Mouse (Mus musculus): Measurements from ENCODE around the gene Vangl2. TPM values are rescaled to one million over a fixed set of nuclear protein-coding genes. Genes with fewer than 3 reads are reported as not detected.

Gene Vangl2
- polyA plus RNA-seq, 1 experiment from 2014 or later, result 52.2 TPM

DNA sequence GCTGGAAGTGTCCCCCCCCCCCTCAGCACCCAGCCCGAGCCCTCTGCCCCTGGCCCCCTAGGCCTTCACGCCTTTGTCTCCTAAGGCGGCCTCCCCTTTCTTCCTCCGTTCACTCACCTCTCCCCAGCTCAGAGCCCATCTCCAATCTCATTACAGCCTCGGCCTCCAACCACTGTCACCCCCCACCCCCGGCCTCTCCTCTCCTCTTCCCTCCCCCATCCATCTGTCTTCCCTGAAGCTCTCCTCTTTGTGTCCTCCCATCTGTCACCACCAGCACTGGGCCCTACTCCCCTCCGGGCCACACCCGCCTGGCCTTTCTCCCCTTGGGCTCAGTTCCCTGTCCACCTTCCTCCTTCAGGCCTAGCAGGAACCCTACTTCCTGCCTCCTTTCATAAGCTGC is 33.0 kb upstream of the Vangl2 start:
- Histone ChIP-seq H3K4me3 (ENCODE audit: low read depth, low read length) (no peak overlapping the region), H3K4me1 (ENCODE audit: control insufficient read depth, insufficient read depth, low read length) (peaks cover 10% of the 10 kb centered on the region; the same call in 1 of the 2 replicates), H3K9ac (replicated peaks; ENCODE audit: low read depth, low read length) (no peak overlapping the region), H3K36me3 (ENCODE audit: control insufficient read depth, insufficient read depth, low read length) (peaks cover 16% of the 10 kb centered on the region), H3K4me2 (ENCODE audit: low read depth, low read length) (no peak overlapping the region), H3K9me3 (ENCODE audit: control insufficient read depth, low read length) (no peaks in the 10 kb centered on the region), H3K27ac (ENCODE audit: low read depth, low read length) (peak overlapping the region; percentile 60), H3K27me3 (ENCODE audit: control insufficient read depth, insufficient read depth, low read length) (no peaks in the 10 kb centered on the region)
- ATAC-seq (ENCODE audit: low read depth), result peak; percentile 3; the same call in 1 of the 2 replicates
- WGBS, result 5% methylated on average over 8 of the region's 8 CpGs

DNA sequence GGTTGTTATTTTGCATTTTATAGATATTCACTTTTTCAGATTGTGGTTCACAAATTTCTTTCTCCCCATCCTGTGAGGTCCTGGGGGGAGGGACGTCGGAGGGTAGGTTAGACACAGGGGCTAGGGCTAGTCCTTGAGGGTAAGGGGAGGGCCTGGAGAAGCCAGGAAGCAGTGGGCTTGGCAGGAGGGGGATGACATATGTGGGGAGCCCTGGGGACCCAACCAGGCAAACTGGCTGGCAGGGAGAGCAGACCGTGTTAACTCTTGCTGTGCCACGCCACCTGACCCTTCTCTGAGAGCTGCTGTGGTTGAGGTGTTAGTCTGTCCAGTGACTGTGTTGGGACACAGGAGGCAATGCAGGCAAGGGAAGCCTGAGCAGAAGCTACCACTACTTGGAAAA is 32.4 kb upstream of the Vangl2 start:
- Histone ChIP-seq H3K4me2 (ENCODE audit: low read depth, low read length) (no peak overlapping the region), H3K27ac (ENCODE audit: low read depth, low read length) (peak overlapping the region; percentile 60), H3K4me1 (ENCODE audit: control insufficient read depth, insufficient read depth, low read length) (peaks cover 10% of the 10 kb centered on the region; the same call in 1 of the 2 replicates), H3K9ac (replicated peaks; ENCODE audit: low read depth, low read length) (no peak overlapping the region), H3K9me3 (ENCODE audit: control insufficient read depth, low read length) (no peaks in the 10 kb centered on the region), H3K27me3 (ENCODE audit: control insufficient read depth, insufficient read depth, low read length) (no peaks in the 10 kb centered on the region), H3K36me3 (ENCODE audit: control insufficient read depth, insufficient read depth, low read length) (peaks cover 10% of the 10 kb centered on the region; the same call in 1 of the 2 replicates), H3K4me3 (ENCODE audit: low read depth, low read length) (no peak overlapping the region)
- WGBS, result 32% methylated on average over 4 of the region's 4 CpGs
- ATAC-seq (ENCODE audit: low read depth), result peak; percentile 23; the same call in 1 of the 2 replicates

DNA sequence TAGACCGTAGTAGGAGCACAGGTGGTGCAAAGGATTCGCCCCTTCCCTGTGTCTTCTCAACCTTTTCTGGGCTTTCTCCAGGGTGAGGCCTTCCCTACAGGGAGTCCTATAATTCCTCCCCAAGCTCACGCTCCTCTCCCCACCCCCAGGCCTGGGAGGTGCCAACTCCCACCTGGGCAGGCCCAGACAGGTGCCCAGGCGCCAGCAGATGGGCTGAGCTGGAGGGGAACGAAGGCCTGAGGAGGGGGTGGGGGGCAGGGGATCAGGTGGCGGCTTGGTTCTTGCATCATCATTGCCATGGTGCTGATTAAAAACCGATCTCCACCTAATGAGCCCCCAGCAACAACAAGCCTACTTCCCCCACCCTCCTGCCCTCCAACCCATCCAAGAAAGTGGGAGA is 30.6 kb upstream of the Vangl2 start:
- H3K9me3 ChIP-seq (ENCODE audit: control insufficient read depth, low read length), result no peaks in the 10 kb centered on the region
- no peaks in the 10 kb centered on the region for H3K36me3 ChIP-seq (ENCODE audit: control insufficient read depth, insufficient read depth, low read length)
- no peak overlapping the region for H3K4me2 ChIP-seq (ENCODE audit: low read depth, low read length)
- H3K27ac ChIP-seq (ENCODE audit: low read depth, low read length), result peak overlapping the region; percentile 57
- H3K9ac ChIP-seq (replicated peaks; ENCODE audit: low read depth, low read length), result no peak overlapping the region
- H3K27me3 ChIP-seq (ENCODE audit: control insufficient read depth, insufficient read depth, low read length), result no peaks in the 10 kb centered on the region
- WGBS, result 30% methylated on average over 7 of the region's 7 CpGs
- no peak for ATAC-seq (ENCODE audit: low read depth)
- peaks cover 8% of the 10 kb centered on the region; the same call in 1 of the 2 replicates for H3K4me1 ChIP-seq (ENCODE audit: control insufficient read depth, insufficient read depth, low read length)
- no peak overlapping the region for H3K4me3 ChIP-seq (ENCODE audit: low read depth, low read length)

DNA sequence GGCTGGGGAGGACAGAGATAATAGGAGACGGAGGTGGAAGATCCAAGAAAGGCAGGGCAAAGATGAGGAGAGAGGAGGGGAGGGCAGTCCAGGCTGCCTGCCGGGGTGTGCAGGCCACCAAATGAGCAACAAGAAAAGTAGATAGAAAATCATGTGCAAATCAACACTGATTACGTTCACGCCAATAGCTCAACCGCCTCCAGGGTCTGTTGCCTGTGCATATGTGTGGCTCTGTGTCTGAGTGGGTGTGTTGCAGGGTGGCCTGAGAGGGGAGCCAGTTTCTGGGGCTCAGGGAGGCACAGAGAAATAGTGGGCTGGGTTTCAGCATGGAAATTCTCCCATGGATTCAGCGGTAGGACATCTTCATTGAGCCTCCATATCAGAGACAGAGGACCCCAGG is 30.1 kb upstream of the Vangl2 start:
- Histone ChIP-seq H3K27me3 (ENCODE audit: control insufficient read depth, insufficient read depth, low read length) (no peaks in the 10 kb centered on the region), H3K4me3 (ENCODE audit: low read depth, low read length) (no peak overlapping the region), H3K9me3 (ENCODE audit: control insufficient read depth, low read length) (no peaks in the 10 kb centered on the region), H3K27ac (ENCODE audit: low read depth, low read length) (peak overlapping the region; percentile 3; the same call in 1 of the 2 replicates), H3K4me1 (ENCODE audit: control insufficient read depth, insufficient read depth, low read length) (peaks cover 12% of the 10 kb centered on the region), H3K9ac (replicated peaks; ENCODE audit: low read depth, low read length) (no peak overlapping the region), H3K4me2 (ENCODE audit: low read depth, low read length) (no peak overlapping the region), H3K36me3 (ENCODE audit: control insufficient read depth, insufficient read depth, low read length) (no peaks in the 10 kb centered on the region)
- WGBS, result 35% methylated on average over 6 of the region's 6 CpGs
- ATAC-seq (ENCODE audit: low read depth), result no peak

DNA sequence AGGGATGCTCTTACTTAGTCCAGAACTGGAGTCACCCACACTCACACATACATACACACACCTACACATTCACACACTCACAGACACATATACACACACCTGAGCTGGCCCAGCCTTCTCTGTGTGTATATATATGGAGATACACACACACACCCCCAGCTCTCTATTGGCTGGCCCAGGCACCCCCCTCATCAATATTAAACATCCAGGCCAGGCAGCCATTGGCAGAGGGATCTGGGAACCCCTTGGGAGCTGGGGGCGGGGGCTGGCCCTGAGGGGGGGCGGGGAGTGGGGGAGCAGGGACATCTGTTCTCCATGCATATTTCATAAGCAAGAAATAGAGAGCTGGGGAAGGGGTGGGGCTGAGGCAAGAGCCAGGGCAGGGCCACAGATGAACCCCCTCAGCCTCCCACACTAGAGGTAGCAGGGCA is 29.3 kb upstream of the Vangl2 start, which contains the start of gene Nhlh1:
Gene Nhlh1, minus strand, starts transcription at position 83 of the 431 bp plus-strand sequence.
- H3K9me3 ChIP-seq (ENCODE audit: control insufficient read depth, low read length), result no peaks in the 10 kb centered on the region
- peak within 1 kb of the TSS; percentile 3; the same call in 1 of the 2 replicates for H3K27ac ChIP-seq (ENCODE audit: low read depth, low read length)
- H3K9ac ChIP-seq (replicated peaks; ENCODE audit: low read depth, low read length), result peak within 1 kb of the TSS; percentile 8; the same call in 1 of the 2 replicates
- no peaks in the 10 kb centered on the region for H3K27me3 ChIP-seq (ENCODE audit: control insufficient read depth, insufficient read depth, low read length)
- 37% methylated on average over 2 of the region's 2 CpGs for WGBS
- no peaks in the 10 kb centered on the region for H3K36me3 ChIP-seq (ENCODE audit: control insufficient read depth, insufficient read depth, low read length)
- H3K4me1 ChIP-seq (ENCODE audit: control insufficient read depth, insufficient read depth, low read length), result peaks cover 18% of the 10 kb centered on the region
- peak within 1 kb of the TSS; percentile 29 for H3K4me2 ChIP-seq (ENCODE audit: low read depth, low read length)
- peak; percentile 77 for ATAC-seq (ENCODE audit: low read depth)
- peak within 1 kb of the TSS; percentile 23 for H3K4me3 ChIP-seq (ENCODE audit: low read depth, low read length)

DNA sequence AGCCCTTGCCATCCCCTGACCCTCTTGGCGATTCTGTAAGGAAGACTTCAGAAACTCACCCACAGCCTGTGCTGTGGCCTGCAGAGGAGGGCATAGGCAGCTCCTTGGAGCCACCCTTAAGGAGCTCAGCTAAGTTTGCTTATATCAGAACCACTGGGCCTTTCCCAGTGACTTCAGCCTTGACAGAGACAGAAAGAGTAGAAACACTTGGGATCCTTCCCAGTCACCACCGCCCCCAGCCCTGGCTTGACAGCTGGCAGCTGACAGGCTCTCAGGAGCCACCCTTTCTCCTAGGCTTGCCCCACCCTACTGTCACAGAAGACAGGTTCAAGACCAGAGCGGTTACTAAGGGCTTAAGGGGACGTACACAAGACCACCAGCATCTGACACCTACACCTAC is 28.0 kb upstream of the Vangl2 start:
- WGBS, result 63% methylated on average over 4 of the region's 4 CpGs

DNA sequence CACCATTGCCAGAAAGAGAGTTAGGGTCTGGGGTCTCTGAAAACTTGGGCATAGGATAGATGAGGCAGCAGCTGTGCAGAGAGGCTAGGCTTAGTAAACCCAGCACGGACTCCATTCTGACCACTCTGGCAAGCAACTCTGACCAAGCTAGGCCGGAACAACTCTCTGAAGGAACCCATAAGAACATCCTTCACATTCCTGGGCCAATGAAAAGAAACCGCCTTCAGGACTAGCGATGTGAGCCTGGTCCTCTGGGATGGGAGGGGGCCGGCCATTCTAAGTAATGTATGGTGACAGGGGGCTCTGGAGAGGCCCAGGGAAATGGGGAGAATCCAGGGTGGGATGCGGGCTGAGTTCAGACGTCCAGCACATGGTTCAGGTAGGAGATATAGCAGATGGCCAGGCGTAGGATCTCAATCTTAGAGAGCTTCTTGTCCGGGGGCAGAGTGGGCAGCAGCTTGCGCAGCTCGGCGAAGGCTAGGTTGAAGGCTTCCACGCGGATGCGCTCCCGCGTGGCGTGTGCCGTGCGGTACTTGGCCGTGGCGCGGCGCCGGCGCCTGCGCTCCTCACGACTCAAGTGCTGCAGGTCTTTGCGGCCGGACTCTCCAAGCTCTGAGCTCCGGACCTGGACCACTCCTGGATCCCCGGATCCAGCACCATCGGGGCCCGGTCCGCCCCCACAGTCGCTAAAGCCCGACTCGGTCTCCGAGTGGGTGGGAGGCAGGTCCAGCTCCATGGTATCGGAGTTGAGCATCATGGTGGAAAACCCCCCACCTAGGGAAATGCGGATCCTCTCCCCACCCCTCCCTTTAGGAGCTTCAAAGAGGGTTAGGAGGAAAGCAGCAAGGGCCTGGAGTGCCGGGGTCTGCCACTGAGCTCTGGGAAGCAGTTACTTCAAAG is 25.5 kb upstream of the Vangl2 start:
- 3% methylated on average over 42 of the region's 42 CpGs for WGBS
- H3K9ac ChIP-seq (replicated peaks; ENCODE audit: low read depth, low read length), result peak overlapping the region; percentile 46
- no peak overlapping the region for H3K27ac ChIP-seq (ENCODE audit: low read depth, low read length)
- H3K4me3 ChIP-seq (ENCODE audit: low read depth, low read length), result peak overlapping the region; percentile 36
- H3K4me1 ChIP-seq (ENCODE audit: control insufficient read depth, insufficient read depth, low read length), result peaks cover 21% of the 10 kb centered on the region
- no peaks in the 10 kb centered on the region for H3K27me3 ChIP-seq (ENCODE audit: control insufficient read depth, insufficient read depth, low read length)
- peak overlapping the region; percentile 70 for H3K4me2 ChIP-seq (ENCODE audit: low read depth, low read length)
- peak; percentile 25; the same call in 1 of the 2 replicates for ATAC-seq (ENCODE audit: low read depth)
- H3K9me3 ChIP-seq (ENCODE audit: control insufficient read depth, low read length), result no peaks in the 10 kb centered on the region
- no peaks in the 10 kb centered on the region for H3K36me3 ChIP-seq (ENCODE audit: control insufficient read depth, insufficient read depth, low read length)

More for the DNA sequence above, 28.0 kb upstream of the Vangl2 start:
- no peaks in the 10 kb centered on the region for H3K9me3 ChIP-seq (ENCODE audit: control insufficient read depth, low read length)
- H3K4me3 ChIP-seq (ENCODE audit: low read depth, low read length), result peak overlapping the region; percentile 23
- no peak overlapping the region for H3K27ac ChIP-seq (ENCODE audit: low read depth, low read length)
- peaks cover 17% of the 10 kb centered on the region for H3K4me1 ChIP-seq (ENCODE audit: control insufficient read depth, insufficient read depth, low read length)
- ATAC-seq (ENCODE audit: low read depth), result no peak
- H3K4me2 ChIP-seq (ENCODE audit: low read depth, low read length), result peak overlapping the region; percentile 29
- H3K27me3 ChIP-seq (ENCODE audit: control insufficient read depth, insufficient read depth, low read length), result no peaks in the 10 kb centered on the region
- H3K9ac ChIP-seq (replicated peaks; ENCODE audit: low read depth, low read length), result peak overlapping the region; percentile 8; the same call in 1 of the 2 replicates
- H3K36me3 ChIP-seq (ENCODE audit: control insufficient read depth, insufficient read depth, low read length), result no peaks in the 10 kb centered on the region

DNA sequence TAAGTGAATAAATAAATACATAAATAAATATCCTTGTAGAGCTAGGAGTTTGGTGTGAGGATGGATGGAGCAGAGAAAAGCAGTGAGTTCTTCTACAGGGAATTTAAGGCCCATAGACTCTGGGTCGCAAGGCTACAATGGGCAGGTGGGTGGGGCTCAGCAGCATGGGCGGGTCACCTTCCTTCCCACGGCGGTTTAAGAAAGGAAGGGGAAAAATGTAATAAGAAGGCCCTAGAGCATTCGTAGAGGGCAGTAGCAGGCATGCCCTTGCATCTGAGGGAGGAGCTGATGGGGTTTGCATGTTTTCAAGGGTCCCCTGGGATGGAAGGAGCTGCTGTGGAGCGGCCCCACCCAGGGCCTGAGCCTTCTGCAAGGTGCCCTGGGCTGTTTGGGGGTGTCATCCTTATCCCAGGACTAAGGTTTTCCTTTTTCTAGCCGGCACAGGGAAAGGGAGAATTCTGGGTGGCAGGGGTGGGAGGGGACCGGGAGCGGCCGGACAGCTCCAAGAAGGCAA is 24.6 kb upstream of the Vangl2 start:
- peaks cover 29% of the 10 kb centered on the region for H3K4me1 ChIP-seq (ENCODE audit: control insufficient read depth, insufficient read depth, low read length)
- no peaks in the 10 kb centered on the region for H3K27me3 ChIP-seq (ENCODE audit: control insufficient read depth, insufficient read depth, low read length)
- peak overlapping the region; percentile 28; the same call in 1 of the 2 replicates for H3K27ac ChIP-seq (ENCODE audit: low read depth, low read length)
- H3K9me3 ChIP-seq (ENCODE audit: control insufficient read depth, low read length), result no peaks in the 10 kb centered on the region
- 0 out of 2 replicates have a peak overlapping the region, but pooled peaks have one; percentile 8 for H3K4me3 ChIP-seq (ENCODE audit: low read depth, low read length)
- H3K9ac ChIP-seq (replicated peaks; ENCODE audit: low read depth, low read length), result 0 out of 2 replicates have a peak overlapping the region, but pooled peaks have one; percentile 29
- ATAC-seq (ENCODE audit: low read depth), result no peak
- peak overlapping the region; percentile 70 for H3K4me2 ChIP-seq (ENCODE audit: low read depth, low read length)
- no peaks in the 10 kb centered on the region for H3K36me3 ChIP-seq (ENCODE audit: control insufficient read depth, insufficient read depth, low read length)
- 15% methylated on average over 10 of the region's 10 CpGs for whole genome bisulfite sequencing

All from neural tube, embryonic 14.5 days (tissue).